Mouse (Mus musculus) yolk sac, embryonic 10.5 days (tissue): ENCODE measurements around the gene Pik3r3.
"Not testable (repeated sequence)": the region's sequence is repeated elsewhere in the genome, so short reads cannot be mapped to it uniquely, and the experiment has no call there.

Source experiments
- DNase-seq: peaks from one replicate; pipeline ENCODE4 v3.0.0-alpha.2; 2017; ENCODE audit warnings: low spot score

The Pik3r3 gene

DNA sequence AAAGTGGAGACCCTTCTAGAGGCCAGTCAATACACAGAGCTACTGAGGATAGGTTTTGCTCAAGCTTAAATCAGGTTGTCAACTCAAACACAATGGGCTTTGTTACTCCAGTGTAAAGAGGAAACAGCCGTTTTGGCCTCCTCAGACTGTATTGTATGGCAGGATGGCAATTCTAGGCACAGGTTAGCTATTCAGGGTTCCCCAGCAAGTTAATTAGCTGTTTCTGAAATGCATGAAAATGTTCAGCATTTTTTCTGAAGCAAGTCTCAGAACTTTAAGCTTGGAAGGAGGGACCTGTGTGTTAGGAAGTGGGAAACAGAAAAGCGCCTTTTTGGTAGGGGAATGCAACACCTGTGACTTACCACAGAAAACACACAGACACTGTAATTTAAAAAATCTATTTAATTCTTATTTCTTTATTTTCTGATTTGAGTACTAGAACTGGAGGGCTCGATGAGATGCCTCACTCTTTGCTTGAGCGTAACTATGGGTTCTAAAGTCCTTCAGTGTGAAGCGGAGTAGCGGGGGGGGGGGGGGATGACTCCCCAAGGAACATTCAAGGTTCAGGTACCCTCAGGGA lies 1.3 kb upstream of the Pik3r3 start:
- no peak for DNase-seq

DNA sequence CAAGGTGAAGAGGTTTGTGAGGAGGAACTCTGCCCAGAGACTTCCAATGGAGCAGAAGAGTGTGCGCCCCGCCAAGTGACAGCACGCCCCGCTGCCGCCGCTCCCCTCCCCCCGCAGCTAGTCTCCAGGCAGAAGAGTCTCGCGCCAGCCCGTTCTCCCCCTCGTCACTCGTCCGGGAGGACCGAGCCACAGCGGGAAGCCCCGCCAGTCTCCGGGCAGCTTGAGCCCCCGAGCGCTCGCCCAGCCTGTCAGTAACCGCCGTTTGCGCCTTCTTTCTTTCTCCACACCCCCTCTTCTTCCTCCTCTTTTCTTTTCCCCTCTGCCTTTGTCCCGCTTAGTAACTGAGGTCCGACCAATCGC lies 658 bp upstream of the Pik3r3 start:
- no peak for DNase-seq

DNA sequence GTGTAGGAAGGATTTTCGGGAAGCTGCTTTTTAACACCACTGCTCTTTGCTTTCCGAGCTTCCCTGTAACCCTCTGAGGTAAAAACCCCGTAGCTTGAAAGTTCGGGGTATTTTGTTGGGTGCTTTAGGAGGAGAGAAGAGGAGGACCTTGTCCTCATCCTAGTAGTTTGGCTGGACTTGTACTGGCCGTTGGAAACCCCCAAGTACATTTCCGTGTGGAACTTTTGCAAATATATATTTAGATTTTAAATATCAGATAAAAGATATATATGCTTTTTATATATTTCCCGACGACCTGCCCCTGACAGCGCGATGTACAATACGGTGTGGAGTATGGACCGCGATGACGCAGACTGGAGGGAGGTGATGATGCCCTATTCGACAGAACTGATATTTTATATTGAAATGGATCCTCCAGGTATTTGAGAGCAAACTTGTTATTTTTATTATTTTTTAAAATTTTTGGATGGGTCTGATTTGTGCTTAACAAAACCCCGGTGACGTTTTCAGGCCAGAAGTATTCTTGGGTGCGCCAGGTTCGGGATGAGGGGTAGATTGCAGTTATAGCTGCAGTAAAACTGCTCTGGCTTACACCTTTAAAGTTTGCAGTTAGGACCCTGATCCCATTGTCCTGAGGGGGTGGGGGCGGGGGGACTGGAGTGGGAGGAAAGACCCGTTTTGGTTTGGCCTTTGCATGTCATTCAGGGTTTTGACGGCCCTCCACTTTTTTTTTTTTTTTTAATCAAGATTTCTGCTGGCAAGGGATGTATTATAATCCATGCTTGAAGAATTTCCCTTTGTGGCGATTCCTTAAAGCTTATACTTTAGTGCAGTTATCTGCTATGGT lies 801 bp downstream of the Pik3r3 start:
- DNase-seq, result peak; percentile 4

DNA sequence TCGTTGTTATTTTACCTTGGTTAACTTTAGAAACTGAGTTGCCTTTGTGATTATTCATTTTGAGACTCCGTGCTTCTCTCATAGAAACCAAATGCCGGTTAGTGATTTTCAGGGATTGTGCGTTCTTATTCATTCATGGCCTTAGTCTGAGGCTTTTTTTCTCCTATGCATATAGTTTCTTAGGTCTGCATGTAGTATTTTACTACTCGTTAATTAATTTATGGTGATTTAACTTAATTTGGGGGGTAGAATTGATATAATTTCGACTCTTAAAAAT lies 1.4 kb downstream of the Pik3r3 start:
- no peak for DNase-seq

DNA sequence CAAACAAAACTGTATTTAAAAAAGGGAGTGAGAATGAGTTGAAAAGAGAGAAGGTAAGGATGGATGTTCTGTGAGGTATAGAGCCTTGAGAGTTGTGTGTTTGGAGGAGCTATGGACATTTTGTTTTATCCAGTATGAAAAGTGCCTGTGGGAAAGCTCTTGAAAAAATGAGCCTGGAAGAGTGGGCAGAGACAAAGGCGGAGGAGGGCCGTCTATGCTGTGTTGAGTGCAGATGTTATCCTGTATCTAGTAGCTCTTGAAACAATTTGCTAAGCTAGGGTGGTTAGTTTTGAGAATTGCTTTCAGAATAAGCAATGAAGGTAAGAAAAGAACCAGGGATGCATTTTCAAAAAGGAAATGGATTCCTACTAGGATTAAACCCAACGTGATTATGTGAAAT lies 22.0 kb downstream of the Pik3r3 start:
- DNase-seq, result no peak

DNA sequence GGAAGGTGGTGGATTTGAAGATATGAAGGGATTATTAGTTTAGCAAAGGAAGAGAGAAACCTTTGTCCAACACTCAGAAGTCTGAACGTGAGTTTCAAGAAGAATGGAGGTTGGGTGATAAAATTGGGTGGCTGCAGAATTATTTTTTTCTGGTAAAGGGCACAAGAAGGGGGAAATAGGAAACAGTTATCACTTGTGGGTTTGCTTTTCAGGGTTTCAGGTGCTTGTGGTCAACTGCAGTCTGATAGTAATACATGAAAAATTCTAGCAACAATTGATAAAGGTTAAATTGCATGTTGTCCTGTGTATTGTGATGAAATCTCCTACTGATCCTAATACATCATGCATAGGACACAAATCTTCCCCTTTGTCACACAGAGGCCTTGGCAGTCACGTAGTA lies 22.8 kb downstream of the Pik3r3 start:
- DNase-seq, result no peak

DNA sequence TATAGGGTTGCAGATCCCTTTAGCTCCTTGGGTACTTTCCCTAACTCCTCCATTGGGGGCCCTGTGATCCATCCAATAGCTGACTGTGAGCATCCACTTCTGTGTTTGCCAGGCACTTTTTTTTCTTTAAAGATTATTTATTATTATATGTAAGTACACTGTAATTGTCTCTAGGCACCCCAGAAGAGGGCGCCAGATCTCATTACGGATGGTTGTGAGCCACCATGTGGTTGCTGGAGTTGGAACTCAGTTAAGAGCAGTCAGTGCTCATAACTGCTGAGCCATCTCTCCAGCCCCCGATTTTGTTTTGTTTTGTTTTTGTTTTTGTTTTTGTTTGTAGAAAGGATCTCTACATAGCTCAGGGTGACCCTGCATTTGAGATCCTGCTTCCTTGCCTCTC lies 24.5 kb downstream of the Pik3r3 start:
- DNase-seq, result not testable (repeated sequence)

GRCm38 (mm10) chr4:116249986-116250385 lies 28.6 kb downstream of the Pik3r3 start:
- no peak for DNase-seq

DNA sequence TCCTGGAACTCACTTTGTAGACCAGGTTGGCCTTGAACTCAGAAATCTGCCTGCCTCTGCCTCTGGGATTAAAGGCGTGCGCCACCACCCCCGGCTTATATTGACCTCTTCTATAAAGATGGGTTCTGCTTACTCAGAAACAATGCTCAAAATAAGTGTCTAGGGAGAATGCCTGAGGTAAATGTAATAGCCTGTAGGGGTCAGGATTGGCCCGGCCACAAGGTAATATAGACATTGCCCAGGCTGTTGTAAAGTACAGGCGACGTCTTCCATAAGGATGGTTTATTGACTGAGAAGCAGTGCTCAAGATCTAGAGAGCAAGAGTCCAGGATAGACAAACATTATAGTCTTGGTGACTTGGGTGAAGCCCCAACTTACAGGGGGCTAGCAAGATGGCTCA lies 46.8 kb downstream of the Pik3r3 start:
- DNase-seq, result no peak

DNA sequence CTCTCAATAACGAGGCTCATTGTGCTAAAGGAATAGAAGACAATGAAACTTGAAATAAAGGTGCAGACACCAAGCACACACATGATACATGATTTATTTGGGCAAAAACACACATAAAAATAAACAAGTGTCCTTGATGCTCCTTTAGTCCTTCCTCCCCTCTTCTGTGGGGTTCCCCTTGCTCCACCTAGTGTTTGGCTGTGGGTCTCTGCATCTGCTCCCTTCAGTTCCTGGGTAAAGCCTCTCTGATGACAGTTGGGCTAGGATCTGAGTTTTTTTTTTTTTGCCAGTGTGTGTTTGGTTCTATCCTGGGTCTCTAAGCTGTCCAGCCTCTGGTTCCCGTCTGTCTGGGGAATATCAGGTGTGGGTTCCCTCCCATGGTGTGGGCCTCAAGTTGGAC lies 60.8 kb downstream of the Pik3r3 start:
- DNase-seq, result no peak

DNA sequence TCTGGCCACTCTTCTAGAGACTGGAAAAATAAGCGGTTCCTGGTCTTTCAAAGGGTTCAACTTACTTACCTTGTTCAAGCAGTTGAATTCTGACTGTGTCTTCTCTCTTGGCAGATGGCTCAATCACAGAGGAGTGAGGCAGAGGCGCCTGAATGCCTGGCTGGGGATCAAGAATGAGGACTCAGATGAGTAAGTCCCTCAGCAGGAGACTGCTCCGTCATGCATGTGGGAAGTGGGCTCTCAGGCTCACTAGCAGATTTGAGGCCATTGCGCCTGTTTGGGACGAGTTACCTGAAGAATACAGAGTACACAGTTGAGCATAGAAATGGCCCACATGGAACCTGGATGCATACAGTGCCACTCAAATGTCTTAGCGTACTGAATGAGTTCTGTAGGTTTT lies 70.1 kb downstream of the Pik3r3 start:
- DNase-seq, result no peak

DNA sequence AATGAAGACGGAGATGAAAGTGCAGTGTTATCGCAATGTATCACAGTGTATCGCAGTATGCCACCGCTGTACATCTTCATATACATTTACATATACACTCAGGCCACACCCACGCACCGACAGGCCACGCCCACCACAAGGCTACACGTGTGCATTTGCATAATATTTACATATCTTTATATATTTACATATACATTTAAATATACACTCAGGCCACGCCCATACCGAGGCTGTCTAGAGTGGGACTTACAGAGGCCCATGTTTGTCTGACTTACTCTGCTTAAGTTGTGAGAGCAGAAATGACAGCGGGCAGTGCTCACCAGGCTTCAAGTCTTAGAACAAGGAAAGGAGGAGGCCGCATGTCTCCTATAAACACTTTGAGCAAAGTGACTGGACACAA lies 71.9 kb downstream of the Pik3r3 start:
- DNase-seq, result no peak

DNA sequence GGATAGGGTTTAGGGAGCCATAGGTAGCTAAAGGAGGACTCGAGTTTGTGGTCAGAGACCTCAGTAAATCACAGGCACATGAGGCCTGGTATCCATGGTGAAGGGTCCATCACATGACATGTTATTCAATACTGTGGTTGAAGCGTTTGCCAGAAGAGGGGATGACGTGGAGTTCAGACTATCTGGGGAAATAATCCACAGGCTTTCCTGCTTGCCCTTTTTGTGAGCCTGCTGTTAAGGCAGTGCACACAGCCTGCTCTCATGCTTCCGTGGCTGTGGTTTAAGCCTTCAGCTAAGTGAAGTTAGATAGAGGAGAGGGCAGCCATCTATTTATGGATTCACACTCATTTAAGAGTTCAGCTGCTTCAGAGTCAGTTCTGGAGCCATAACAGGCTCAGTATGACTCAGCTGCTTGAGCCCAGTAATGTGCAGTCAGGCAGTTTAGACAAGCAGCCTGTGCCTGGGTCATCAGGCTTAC lies 79.5 kb downstream of the Pik3r3 start:
- peak; percentile 16 for DNase-seq

DNA sequence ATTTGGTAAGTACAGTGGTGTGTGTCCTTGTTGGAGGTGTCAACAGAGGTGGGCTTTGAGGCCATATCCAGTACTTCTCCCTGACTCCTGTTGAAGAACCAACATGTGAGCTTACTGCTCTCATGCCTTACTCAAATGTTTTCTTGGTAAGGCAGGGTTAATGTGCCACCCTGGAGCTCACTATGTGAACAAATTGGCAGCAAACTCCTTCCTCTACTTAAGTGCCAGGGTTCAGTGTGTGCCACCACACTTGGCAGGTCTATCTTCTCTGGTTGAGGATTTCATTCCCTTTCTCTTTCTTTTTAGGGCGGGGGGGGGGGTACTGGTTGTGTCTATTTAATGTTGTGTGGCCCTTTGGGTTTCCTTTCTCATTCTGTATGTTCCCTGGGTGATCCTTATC lies 83.1 kb downstream of the Pik3r3 start:
- no peak for DNase-seq

DNA sequence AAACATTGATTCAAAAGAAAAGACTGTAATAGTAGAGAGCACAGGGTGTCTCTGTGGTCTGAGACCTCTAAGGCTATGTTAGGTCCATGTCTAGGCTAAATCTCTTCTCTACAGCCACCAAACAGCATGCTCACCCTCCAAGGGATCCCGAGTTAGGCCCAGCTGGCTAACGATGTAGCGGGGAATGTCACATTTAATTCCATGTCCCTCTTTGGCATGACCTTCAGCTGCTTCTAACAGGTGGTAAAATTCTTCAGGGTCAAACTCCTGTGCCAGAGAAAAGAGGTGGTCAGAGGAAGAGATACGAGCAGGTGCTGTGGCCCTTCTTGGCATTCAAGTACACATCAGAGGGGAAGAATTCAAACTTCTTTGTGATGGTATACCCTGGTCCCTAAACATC lies 96.2 kb downstream of the Pik3r3 start:
- DNase-seq, result no peak

DNA sequence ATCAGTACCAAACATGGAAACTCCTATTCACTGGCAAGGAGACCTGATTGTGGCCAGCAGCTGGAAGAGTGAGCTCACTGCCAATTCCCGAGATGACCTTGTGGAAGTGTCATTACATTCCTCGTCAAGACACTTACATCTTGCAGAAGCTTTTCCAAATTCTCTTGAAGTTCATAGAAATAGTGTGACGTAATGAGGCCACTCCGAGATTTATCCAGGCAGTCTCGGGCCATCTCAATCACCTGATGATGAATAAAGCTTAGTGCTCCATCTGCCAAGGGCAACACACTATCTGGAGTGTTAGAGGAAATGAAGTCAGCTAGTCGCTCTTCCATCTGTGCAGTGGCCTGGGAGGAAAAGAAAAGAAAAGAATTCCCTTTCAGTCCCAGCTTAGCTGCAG lies 100.7 kb downstream of the Pik3r3 start:
- DNase-seq, result no peak

- no peak for DNase-seq
Measured at GRCm38 (mm10) chr4:116329256-116329655, 107.8 kb downstream of the Pik3r3 start.

DNA sequence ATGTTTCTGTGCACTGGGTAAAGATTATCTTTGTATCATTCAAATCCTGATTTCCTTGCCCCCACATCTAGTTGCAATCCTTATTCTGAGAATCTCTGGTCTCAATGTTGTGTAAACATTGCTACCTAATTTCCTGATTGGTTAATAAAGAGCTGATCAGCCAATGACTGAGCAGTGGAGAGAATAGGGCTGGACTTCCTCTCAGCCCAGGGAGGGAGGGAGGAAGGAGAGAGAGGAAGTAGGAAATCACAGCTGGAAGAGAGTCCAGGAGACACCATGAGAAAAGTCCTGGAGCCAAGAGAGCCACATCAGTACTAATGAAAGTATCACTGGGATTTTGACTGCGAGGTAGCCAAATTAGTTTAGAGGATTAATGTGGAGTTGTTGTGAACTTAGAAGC lies 114.9 kb downstream of the Pik3r3 start:
- DNase-seq, result no peak

DNA sequence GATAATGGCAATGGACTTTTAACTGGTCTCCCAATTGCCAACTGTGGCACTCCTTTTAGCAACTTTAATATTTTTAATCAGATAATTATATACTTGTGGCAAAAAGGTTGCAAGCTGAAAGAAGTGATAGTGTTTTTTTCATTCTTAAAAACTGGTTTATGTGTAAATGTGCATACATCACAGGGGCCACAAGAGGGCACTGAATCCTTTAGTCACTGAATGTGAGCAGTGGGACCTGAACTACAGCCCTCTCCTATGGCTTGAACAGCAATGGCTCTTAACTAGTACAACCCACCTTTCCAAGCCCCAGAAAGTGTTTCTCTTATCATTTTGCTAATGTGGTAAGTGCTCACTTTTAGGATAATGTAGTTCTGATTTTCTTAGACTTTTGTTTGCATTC lies 120.7 kb downstream of the Pik3r3 start:
- peak; percentile 4 for DNase-seq

- DNase-seq, result peak; percentile 42
Measured at GRCm38 (mm10) chr4:116352496-116352895, 131.1 kb downstream of the Pik3r3 start.
